Mouse (Mus musculus) monocyte, adult 2 months (primary cell): ENCODE measurements around the gene Fggy.

Source experiments
- DNase-seq, 2 experiments: peaks; one replicate each; pipeline ENCODE4 v3.0.0; 2022; ENCODE audit warnings: low spot score in 2 of 2, low read depth in 1 of 2

Gene Fggy

DNA sequence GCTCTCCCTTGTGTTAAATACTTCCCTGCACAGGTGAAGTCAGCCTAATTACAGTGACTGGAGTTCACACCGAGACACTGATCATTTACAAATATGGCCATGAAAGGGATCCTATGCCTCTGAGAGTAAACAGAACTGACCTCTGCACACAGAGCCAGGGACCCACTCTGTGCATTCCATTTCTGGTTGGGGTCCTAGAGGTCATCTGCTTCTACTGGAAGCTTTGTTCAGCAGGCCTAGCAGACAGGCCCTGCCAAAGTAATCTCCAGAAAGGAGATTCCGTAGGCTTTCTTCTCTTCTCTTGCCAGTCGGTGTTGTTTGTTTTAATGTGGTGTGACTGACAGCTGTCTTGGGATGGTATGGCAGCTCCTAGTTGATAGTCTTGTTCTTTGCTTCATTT is 101.7 kb downstream of the Fggy start:
- no peak for DNase-seq

DNA sequence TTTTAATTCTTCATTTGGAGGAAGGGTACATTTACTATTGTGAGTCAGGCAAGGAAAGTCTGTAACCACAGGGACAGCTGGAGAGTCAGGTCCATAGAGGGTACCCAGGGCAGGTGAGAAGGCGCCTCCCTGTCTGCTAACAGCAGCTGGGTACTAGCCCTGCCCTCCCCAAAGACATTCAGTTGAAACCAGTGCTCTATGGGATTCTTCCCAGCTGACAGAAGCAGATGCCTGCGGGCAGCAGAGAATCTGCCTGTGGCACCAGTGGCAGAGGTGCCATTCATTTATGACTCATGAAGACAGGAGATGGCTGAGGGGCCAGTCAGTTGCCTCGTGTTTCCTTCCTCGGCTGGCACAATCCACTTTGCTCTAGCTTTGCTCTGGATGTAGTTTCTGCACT is 106.3 kb downstream of the Fggy start:
- no peak for DNase-seq

DNA sequence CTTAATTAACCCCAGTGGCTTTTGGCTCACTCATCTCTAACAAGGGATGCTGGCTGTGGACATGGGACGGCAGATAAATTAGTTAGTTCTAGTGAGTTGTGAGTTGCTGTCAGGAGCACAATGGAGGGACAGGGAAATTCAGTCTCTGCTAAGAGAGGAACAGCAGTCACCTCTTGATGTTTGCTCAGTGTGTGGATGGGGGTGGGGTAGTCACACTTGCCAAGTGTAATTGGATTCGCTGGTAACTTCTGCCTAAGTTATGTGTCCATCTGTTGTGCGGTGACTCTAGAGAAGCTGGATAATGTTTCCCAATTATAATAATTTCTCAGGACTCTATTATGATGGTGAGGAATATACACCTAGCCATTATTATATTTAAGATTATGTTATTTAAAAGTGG is 107.0 kb downstream of the Fggy start:
- DNase-seq, result no peak

DNA sequence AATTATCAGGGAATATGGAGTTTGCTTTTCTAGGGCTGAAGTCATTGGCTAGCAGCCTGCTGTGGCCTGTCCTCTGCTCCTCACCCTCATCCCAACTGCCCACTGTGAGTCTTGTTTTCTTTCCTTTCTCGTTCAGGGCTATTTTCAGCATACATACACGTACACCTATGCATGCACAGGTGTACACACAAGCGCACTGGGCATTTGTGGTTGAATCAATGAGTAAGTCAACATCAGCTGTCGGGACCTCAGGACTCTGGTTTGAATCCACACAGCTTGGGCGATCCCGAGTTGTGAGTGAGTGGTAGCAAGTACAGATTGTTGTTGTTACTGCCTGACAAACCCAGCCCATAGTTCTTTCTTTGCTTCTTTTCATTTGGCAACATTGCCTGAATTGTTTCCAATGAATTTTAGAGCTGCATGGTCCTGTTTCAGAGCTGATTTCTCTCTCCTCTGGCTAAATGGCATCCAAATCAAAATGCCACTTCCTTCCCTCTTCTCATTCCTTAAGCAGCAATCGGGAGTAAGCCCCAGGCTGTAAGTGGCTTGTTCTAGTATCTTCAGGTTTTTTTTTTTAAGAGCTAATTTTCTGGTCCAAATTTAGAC is 109.1 kb downstream of the Fggy start:
- DNase-seq, result no peak

DNA sequence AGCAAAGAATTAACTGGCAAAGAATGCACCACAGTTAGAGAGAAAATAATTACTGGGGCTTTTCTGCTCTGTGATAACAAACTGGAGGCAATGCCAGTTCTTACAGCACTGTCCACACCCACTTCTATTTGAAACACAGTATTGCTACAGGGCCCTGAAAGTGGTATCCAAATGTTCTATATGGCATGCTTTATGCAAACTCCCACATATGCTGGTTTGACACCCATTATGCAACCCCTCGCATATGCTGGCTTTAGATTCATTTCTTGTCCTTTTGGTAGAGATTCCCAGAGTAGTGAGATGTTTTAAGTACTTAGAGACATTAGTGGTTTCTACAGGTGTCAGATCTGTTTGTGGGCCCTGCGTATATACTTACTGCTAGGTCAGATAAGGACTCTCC is 109.6 kb downstream of the Fggy start:
- no peak for DNase-seq

DNA sequence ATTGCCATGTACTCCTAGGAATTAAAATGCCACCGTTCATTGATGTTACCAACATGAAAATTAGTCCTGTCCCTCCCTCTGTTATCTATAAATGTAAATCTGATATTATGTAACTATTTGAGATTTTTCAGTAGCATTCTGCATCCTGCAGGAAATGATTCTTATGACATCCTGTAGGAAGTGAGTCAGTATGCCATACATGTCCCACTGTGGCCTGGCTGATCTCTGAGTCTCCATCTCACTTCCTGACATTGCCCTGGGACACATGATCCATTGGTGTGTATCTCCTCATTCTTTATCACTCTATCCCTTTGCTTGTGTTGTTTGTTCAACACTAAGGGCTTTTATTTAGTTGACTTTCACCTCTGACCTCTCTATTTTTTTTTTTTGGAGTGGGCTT is 110.3 kb downstream of the Fggy start:
- no peak for DNase-seq

DNA sequence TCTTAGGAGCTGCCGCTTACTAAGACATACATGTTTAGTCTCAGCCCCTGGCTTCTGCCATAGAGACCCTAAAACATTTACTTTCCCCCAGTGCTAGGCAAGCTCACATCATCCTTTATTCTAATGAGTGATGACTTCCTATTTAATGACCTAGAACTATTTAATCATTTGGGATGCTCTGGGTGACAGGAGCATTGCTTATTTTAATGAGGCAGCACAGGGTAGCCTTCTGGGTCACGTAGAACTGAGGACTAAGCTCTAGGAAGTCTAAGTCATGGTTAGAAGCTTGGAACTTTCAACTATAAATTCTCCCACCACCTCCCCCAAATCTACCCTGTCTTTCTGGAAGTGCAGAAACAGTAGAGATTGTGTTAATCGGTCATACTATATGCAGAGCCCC is 111.2 kb downstream of the Fggy start:
- no peak for DNase-seq

DNA sequence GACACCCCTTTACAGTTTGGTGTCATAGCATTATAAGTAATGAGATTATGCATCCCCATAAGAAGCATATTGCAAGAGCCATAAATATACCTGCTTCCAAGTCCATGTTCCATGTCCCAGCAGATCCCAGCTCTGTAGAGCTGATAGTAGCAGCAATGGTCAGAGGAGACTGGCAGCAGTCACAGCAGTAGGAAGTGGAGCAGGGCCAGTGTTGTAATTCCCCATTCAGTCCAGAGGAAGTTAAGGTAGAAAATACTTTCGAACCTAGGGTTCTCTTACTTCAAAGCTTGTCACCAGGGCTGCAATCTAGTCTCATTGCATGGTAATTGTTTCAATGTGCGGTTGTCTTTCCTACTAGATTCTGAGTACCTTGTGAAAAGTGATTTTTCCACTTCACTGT is 112.0 kb downstream of the Fggy start:
- DNase-seq, result no peak

DNA sequence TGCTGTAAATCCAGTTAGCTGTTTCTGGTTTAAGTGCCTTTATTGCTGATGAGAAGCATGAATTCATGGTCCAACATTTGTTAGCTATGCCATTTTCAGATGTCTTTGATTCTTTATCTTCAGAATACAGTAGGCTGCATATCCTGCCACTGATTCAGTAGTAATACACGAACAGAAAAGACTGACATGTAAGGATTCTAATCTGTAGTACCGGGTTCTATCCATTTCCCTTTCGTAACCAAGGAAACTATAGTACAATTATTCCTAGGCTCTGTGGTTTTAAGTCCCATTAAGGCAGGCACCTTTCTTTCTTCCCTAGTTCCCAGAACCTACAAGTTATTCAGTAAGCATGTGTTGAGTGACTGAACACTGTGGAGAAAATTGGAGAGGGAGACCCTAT is 113.3 kb downstream of the Fggy start:
- no peak for DNase-seq

DNA sequence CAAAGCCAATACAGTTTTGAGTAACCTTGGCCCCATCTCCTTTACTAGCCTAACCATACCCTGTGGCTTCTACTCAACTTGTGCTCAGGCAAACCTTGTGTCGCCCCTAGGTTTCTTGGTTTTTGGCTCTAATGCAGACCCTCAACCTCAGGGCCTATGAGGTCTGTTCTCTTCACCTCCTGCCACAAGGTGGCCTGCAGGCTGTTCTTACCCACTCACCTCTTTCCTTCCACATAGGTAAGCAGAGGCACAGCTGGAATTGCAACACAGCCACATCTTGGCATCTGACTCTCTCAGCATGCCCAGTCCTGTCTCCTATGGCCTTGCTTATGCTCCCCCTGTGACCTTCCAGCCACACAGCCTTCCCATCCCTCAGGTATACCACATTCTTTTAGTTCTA is 114.7 kb downstream of the Fggy start:
- DNase-seq, result no peak

DNA sequence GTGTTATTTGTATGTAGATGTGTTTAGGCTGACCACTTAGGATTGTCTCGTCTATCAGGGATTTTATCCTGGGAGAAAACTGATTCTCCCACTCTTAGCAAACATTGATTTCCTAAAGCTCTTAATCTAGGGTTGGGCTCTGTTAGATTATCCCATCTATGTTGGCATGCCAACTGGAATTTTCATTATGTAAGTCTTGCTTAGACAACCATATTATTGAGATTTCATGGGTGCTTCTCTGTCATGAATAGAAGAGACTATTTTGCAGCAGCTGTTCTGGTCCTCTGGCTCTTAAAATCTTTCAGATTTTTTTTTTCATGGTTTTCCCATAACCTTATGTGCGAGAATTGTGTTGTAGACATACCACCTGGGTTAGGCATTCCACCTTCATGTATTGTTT is 119.1 kb downstream of the Fggy start:
- DNase-seq, result no peak

DNA sequence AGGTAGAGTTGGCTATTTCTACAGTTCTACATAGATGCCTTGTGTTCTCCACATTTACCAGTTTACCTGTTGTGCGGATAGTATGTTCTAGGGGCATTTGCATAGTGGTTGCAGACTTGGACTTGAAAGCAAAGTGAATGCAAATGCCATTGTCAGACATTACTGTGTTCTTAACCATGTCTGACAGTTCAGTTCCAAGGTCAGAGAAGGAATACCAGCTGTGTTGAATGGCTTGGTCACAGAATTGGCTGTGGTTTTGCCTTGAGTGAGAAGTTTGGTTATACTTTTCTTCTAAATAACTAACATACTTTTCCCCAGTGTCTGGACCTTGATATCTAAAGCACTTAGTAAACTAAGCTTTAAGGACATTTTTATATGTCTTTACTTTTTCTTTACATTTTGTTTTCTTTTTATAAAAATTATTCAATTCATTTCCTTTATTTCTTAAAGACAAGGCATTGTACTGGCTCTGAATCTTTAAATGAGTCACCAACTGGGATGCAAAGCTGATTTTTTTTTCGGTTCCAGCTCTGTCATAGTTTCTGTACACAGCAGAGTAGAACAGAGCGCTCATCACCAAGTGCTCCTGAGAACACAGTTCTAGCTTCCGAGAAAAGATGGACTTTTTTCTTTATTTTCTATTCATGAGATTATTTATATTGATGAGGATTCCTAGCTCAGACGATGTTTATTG is 123.6 kb downstream of the Fggy start:
- DNase-seq, result no peak

DNA sequence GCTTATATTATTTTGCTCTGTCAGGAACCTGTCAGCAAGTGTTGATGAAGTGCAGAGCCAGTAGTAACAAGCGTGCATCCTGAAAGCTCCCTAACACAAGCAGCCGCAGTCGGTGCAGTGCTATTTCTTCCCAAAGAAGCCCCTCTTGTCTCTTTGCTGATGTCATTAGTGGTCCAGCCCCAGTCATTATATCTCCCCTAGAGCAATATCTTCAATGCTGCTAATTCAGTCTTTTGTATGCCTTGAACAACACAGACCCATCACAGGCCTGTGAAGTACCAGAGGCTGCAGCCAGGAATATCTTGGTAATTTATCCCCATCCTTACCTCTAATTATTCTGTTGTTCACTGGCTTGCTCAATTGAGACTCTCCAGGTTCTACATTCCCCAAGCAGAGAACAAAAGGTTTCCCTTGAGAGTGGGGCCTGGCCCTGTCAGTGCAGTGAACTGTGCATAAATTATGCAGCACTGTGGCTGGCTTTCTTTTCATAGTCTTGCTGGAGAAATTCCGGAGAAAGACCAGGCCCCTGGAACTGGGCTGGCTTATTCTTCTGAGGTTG is 127.3 kb downstream of the Fggy start:
- DNase-seq, result no peak

DNA sequence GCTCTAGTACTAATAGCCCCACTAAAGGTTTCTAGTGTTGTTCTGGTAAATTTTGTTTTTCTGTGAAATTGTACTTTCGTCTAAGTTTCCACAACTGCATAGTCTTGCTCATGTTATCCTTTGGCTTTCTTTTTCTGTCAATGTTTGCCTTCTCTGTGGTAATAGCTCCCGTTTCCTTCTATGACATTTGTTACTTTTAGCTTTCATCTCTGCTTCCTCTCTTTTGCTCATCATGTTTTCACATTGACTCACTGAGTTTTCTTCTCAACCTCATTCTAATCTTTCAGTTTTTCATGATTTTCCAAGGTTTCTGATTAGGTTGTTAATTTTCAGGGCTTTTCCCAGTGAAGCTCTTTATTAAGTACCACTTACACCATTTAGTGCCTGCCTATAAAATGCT is 129.5 kb downstream of the Fggy start:
- DNase-seq, result no peak

DNA sequence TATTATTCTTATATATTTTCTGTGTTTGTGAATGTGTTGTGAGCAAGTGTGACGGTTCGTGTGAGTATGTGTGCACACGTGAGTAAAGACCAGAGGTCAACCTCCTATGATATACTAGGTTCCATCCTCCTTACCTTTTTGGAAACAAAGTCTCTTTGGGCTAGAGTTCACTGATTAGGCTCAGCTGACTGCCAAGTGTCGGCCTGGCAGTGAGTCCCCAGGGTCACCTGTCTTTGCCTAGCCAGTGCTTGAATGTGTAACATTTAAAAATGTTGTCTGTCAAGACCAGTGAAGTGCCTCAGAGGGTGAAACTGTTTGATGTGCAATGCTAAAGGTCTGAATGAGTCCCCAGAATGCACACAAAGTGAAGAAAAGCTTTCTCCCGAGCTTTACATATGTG is 130.0 kb downstream of the Fggy start:
- DNase-seq, result no peak

DNA sequence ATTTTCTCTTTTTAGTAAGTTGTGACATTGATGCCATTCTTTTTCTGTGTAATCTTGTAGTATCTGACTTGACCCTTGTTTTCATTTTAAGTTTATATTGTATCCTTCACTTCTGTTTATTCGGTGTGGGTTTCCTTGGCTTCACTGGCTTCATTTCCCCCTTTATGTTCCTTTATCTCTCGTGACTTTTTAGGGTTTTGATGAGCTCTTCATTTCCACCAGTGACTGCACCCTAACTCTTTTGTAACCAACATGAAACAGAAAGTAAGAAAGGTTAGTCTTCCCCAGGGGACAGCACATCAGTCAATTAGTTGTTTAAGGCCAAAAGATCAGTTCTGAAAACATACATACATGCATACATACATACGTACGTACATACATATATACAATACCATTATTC is 130.9 kb downstream of the Fggy start:
- no peak for DNase-seq

DNA sequence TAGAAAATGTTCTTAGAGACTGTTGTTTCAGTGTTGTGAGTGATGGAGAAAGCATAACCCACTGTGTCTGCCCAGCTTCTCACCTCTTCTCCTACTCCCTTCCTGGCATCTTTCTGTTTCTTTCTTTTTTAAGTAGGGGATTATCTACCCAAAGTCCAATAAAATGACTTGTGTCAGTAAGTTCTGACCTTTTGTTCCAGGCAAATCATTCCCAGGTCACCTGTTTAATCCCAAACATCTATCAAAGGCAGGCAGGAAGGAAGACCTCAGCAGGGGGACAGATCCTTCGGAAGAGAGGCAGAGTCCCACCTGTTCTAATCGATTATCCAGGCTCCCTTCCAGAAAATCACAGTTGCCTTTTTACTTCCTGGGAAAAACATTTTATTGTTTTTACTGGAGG is 143.1 kb downstream of the Fggy start:
- DNase-seq, result no peak

DNA sequence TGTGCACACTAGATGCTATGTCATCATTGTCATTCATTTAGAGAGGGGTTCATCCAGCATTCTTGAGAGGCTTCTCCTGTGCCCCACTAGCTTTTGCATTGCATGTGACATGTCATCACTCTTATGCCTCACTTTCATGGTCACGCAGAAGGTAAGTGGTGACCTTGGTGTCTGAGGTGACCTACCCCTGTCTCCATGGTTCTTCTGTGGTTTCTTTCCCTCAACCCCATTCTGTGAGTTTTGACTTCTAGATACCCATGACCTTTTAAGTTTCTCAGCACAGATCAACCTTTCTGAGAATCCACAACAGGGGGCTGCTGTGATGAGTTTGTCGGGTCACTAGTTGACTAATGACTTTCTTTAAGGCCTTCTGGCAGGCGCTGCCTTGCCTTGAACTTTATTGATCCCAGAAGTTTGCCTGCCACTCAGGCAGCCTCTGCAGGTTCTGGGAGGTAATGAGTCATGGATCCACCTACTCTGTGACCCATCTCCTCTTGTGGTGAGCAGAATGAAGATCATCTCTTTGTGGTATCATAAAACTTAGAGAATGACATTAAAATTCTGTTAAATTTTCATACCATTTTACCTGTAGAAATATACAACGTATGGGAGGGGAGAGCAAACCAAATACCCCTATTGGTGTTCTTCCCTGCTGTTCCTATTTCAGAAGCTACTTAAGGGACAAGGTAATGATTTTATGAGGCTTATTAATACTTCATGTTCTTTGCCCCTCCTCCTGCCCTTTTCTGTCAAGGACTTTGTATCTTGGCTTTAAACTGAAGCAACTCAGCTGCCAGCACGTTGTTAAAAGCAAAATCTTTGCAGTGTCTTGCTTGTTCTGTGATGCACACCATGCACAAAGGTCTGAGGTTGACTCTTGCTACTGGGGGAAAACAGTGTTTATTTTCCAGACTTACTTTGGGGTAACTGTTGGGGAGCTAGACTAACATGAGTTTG is 150.9 kb downstream of the Fggy start:
- DNase-seq, result no peak

DNA sequence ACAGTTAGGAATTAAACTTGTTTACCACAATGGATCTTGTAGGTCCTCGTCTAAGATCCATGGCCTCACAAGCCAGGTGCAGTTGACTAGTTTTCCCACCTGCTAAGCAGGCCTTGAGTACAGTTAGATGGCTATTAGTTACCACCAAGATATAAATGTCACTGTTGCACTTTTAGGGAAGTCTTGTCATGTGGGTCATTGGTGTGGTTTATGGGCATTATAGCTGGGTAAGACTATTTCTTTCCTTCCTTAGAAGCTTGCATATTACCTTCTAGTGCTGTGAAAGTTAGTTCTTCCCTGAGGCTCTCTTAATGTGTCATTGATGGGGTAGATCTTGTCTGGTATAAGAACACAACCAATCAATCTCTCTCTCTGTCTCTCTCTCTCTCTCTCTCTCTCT is 152.4 kb downstream of the Fggy start:
- no peak for DNase-seq

DNA sequence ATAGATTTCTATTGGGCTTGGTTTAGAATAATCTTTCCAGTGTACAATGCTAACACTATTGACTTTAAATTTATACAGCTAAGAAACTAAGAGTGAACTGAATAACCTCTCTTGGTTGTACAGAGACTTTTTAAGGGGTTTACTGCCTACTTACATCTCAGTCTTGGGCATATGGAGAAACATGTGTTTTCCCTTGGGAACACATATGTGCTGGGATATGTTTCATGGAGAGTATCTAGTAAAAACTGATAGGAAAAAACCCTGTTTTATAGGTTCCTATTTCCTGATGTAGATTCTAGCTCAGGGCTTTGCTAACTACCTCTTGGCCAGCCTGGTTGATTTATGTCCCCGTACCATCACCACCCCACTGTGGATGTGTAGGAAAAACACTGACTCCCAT is 155.5 kb downstream of the Fggy start:
- no peak for DNase-seq

DNA sequence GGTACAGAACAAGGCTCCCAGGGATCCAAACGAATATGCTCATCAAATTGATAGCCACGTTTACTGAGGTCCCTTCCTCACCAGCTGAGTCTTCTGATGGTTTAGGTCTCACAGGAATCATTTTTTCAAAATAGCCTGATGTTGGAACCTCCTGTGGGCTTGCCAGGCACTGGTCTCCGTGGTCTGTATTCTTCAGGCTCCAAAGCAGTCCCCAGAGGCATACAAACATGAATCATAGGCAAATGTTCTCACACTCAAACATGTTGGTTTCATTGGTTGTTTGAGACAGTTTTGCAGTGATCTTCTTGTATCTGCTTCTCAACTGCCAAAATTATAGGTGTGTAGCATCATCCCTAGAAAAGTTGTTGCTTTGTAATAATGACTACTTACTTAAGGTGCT is 156.0 kb downstream of the Fggy start:
- no peak for DNase-seq

DNA sequence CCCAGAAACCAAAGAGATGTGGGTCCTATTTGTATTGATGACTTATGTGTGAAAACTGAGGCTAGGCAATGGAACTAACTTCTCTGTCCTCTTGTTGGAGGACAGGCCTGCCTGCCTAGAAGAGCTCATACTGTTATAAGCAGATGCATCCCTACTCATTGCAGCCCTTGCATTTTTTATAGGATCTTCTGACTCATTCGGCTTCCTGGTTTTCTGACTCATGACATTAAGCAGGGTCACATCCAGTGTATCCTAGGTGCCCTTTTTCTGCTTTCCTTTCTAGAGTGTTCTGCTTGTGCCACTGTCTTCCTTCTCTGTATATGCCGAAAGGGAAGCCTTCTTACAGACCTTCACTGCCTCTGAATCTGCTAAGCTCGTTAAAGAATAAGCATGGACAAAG is 158.8 kb downstream of the Fggy start:
- DNase-seq, result no peak
